Mouse (Mus musculus) frontal cortex, postnatal 10 days (tissue): ENCODE data around the gene Insc.
"Not testable (repeated sequence)": the region's sequence is repeated elsewhere in the genome, so short reads cannot be mapped to it uniquely, and the experiment has no call there.

Experiments
- DNase-seq, 2 experiments: peaks; one replicate each; pipeline ENCODE4 v3.0.0; 2022; ENCODE audit warnings: low spot score in 2 of 2, mixed read lengths in 1 of 2

The Insc gene

DNA sequence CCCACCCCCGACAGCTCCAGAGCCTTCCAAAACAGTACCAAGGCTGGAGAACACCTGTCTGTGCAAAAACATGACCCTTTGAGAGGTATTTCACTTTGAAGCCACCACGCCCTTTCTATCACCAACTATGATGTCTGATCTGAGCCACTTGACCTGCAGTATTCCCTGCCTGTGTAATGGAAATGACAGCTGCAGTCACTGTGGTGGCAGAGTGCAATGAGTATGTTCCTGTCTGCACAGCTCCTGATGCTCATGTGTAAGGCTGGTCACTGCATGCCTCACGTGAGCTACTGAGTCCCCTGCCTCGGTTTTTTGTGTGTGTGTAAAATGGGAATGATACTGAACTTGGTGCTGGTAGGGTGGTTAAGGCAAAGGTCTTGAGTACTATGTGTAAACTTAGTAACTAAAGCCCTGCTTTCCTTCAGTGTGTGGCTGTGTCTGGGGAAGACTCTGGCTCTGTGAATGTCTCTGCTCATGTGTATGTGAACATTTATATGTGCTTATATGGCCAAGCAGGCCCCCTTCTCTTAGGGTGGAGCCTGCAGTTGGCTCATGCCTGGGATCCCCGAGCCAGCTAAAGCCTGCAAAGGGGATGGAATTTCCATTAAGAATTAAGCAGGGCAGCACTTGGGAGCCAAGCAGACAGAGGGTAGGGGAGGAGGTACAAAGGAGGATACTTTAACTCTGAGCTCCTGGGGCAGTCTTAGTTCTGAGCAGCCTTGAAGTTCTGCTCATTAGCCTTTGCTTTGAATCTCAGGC is at the start of gene Insc:
Gene Insc, plus strand, starts transcription at position 673 of the 759 bp plus-strand sequence.
- no peak for DNase-seq

DNA sequence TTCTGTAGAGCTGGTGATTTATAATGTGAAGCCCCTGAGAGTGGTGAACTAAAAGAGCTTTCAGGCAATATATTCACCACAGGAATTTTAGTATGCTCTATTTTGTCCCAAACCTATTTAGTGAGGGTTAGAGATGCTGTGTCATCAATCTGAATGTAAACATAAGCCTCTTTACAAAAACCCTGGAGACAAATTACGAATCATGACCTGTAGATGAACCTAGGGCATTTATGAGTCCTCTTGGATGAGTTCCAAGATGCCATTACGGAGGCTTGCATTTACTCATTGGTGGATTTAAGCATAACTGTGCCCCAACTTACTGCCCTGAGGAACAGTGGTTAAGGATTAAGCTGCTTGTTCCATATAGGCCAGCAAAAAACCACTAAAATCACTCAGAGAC is 42.6 kb upstream of the Insc start:
- no peak for DNase-seq

DNA sequence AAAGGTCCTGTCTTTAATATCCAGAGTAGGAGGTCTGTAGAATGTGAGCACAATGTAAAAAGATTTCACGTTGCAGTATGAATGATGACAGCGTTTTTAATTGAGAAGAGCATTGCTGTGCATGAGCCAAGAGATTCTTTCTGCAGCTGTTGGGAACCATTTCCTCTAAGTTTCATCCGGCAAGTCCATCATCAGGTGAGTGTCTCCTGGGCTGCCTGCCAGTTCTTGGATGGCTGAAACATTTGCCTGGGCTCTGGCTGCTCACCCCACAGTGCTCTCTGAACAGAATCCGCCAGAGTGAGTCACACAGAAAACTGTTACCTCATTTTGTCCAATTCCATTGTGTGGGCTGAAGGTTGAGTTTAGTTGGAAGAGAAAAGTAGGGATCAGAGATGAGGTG is 36.8 kb upstream of the Insc start:
- no peak for DNase-seq

DNA sequence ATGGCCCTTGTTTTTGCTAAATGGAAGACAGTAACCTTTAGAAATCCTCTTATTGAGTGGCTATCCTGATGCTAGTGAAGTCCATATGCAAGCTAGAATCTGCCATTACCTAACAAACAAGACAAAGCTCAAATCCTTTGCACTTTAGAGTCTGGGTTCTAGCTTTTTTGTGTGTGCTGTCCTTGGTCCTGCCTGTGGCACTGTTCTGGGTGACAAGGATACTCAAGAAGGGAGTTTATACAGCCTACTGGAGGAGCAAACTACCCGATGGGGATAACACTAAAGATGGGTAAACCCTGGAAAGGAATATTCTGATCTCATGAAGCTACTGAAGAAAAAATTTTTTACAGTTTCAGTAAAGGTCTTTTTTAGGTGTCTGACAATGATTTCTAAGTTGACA is 36.1 kb upstream of the Insc start:
- DNase-seq, result no peak

DNA sequence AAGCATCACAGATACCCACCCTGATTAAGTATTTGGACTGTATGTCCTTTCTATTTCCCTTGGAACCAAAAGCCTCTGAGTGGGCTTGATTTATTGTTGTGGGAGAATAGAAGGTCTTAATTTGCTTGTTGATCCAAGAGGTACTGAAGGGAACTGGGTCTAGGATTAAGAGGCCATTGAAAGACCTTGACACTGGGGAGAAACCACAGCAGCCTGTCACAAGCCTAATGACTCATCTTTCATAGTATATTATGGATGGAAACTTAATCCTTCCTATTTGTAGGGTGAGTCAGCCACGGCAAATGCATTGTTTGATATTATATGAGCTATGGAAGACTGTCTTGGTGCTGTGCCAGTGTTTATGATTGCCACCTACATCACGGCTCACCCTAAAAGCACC is 33.1 kb upstream of the Insc start:
- DNase-seq, result no peak

DNA sequence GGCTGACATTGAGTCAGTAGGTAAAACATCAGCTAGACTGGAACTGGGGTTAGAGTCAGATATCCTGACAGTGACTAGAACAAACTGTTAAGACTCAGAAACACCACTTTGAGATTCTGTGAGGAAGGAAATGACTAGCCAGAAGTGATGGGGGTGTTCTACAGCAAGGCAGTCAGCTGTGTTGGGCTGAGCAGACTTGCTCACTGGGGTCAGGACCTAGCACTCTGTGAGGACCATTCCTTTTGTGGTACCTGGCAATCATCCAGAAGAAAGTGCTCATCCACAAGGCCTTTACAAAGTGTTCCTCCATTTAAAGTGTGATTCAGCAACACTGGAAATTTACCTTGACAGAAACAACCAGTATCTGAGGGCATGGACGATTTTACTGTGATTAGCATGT is 31.0 kb upstream of the Insc start:
- DNase-seq, result no peak

DNA sequence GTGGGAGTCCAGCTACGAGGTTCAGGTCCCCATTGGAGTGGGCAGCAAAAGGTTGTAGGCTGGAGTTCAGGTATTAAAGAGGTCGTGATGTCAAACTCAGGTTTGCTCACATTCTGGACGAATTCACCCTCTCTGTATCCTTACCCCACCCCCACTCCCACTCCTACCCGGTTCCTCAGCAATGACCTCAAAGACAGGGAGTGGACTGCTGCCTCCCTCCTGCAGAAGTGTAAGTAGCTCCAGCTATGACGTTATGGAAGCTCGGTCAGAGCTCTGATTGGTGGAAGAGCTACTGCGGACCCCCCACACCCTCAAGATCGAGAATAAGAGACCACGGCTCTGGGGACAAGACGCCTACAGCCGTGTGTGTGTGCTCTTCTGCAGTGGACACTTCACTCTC is 25.2 kb upstream of the Insc start, which contains the start of gene Calcb:
Gene Calcb, plus strand, starts transcription at position 344 of the 400 bp plus-strand sequence.
- DNase-seq, result no peak

DNA sequence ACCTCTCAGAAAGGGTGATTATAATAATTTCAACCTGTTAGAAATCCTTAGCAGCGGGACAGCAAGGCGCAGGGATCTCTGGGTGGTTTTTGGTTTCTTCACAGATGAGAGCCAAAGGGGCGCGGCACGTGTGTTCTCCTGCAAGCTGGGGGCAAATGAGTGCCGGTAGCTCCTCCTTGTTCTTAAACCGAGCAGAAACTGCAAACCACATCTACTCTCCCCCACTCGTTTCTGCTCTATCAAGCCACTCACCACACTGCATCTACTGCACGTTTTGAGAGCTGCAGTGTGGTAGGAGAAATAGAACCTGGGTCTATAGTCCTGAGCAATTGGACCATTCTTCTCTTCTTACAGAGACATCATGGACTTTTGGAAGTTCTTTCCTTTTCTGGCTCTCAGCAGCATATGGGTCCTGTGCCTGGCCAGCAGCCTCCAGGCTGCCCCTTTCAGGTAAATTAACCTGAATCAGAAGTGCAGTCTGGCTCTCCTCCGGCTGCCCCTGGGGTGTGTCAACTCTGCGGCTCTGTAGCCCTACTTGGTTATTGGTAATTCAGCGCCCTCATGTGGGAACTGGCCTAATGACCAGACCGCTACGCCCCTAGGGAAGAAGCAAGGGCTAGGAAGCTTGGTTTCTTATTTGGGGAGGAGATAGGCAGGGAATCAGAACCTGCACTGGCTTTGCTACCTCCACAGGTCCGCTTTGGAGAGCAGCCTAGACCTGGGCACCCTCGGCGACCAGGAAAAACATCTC is 23.9 kb upstream of the Insc start:
- peak in 1 of 2 experiments; percentile 17 for DNase-seq

DNA sequence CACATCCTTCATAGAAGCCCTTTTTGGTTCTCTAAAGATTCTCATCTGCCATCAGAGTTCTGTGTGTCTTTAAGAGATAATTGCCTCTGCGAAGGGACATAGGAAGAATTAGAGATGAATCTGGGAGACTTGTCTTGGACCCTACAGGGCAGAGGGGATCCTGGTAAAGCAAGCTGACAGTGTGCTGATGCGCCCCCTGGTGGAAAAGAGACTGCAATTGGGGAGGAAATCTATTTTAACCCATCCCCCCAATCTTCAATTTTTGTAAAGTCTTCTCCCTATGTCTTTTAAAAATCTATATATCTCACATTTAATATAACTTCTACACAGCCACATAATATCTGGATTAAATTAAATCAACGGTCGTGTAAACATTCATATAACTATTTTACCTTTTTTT is 13.8 kb upstream of the Insc start:
- not testable (repeated sequence) for DNase-seq

DNA sequence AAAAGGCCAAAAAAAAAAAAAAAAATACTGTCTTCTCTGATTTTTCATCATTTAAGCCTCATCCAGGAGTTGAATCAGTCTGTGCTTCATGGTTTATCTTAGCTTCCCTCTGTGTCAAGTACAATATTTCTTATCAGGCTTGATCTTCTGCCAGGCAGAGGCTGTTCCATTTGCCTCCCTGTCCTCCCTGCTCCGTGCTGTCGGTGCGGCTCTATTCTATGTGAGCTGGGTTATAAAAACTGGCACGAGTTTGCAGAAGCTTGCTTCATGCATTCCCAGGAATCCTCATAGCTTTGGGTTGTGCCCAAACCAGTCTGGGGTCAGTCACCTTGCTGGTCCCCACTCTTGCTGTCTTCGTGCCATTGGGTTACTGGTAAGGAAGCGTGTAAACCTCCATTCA is 12.3 kb upstream of the Insc start:
- DNase-seq, result no peak

DNA sequence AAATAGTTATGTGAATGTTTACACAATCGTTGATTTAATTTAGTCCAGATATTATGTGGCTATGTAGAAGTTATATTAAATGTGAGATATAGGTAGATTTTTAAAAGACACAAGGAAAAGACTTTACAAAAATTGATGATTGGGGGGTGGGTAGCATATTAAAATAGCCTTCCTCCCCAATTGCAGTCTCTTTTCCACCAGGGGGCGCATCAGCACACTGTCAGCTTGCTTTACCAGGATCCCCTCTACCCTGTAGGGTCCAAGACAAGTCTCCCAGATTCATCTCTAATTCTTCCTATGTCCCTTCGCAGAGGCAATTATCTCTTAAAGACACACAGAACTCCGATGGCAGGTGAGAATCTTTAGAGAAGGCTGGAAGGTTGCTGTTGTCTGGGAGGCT is 11.8 kb upstream of the Insc start:
- not testable (repeated sequence) for DNase-seq

DNA sequence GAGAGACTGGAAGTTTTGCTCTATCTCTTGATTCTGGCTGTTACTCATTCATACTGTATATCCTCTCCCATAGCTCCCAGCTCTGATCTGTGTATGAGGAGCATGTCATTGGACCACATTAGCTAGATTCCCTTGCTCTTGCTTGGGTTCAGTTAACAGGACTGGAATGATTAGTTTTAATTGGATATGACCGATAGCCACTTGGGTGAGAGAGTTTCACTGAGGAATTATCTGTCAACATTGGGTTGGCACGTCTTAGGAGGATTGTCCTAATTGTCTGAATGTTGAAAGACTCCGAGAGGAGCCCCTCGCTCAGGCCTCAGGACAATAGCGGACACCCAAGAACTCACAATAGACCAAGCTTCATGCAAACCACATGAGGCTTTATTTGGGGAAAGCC is 7.2 kb upstream of the Insc start:
- DNase-seq, result no peak

DNA sequence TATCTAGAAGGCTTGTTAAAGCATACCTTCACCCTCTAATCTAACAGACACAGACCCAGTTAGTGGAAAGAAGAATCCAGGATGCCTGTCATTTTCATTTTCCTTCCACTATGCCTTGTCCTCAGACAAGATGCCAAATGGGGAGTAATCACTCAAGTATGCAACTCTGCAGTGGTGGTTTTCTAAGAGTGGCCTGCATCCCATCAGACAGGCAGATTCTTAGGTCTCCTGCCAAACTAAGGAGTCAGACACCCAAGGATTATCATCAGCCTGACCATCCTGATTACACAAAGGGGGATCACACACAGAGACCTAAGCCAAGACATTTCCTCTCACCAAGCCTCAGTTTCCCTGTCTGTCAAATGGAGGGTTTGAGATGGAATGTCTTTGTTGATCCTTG is 5.3 kb upstream of the Insc start:
- DNase-seq, result no peak

DNA sequence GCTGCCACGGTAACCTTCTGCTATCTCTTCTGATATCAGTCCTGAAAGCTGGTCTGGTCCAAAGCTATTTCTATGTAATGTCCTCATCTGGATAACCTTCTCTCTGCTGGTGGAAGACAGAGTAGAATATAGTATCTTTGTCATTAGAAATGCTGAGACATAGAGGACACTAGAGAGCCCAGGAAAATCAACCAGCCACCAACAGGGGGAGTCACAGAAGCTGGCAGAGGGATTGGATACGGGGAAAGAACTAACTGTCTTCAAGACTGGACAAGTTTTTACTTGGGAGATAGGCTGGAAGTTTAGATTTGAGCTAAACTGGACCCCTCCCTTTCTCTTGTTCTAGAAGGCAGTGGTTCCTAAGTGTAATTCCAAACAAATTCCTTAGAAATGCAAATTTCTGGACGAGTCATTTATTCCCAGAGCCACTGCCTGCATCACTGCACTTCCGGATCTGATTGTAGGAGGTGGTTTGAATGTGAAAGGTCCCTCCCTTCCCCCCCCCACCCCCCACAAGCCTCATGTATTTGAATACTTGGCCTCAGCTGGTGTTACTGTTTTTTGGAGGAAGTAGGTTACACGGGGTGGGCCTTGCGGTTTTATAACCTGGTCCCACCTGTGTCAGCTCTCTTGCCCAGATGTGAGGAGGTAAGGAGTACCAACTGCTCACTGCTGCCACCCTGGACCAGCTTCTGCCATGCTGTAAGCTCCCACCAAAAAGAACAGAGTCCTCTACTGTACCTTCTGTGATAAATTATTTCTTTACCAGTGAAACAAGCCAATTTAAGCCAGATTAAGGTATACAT is 2.9 kb upstream of the Insc start:
- no peak for DNase-seq

DNA sequence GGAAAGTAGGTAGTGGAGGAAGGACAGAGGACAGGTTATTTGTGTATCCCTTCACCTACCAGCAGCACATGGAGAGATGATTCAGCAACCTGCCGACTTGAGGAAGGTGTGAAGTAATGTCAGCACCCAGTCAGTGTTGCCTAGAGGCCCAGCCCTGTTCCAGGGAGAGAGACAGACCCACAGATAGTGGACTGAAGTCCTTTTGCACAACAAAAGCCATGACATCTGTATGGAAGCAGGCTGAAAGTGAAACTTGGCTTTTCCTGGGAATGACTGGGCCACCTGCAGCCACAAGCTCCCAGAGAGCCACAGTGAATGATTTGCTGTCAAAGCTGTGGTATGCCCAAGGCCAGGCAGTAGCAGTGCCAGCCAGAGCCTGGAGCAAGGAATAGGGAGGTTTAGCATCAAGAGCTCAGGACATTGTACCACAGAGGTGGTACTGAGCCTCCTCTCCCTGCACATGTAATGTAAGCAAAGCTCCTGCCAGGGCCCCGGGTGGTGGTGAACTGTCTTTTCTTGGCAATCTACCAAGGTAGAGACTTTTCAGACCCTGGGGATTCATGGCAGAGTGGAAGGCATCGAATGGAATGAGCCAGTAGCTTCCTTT is 1.2 kb downstream of the Insc start:
- no peak for DNase-seq

DNA sequence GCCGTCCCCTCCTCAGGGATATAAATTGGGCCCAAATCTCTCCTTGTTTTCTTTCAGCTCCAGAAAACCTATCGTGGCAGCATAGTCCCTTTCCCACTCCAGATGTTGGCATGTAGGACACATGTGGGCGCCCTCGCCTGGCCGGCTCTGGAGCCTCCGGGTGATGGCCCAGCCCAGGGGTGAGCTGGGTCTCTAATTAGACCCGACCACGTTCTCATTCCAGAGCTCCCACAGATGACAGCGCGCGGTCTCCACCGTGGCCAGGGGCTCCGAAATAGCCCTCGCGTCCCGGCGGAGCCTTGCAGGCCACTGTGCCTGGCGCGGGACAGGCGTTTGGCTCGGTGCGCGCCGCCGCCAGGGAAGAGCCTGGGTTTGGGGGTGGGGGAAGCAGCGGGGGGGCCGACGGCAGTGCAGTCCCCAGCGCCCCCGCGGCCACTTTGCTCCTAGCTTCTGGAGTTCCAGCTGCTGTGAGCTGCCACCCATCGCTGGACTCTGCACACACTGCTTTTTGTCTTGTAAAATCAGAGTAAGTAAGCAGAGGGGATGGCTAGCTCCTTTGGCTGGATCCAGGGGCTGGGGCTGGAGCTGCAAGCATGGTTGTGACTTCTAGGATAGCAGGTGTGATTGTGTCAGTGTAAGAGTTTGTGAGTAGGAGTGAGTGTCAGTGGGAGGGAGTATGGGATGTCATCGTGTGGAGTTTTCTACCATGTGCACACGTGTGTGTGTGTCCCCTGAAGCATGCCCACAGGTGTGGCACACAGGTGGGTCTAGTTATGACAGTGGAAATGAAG is 2.2 kb downstream of the Insc start:
- DNase-seq, result no peak

DNA sequence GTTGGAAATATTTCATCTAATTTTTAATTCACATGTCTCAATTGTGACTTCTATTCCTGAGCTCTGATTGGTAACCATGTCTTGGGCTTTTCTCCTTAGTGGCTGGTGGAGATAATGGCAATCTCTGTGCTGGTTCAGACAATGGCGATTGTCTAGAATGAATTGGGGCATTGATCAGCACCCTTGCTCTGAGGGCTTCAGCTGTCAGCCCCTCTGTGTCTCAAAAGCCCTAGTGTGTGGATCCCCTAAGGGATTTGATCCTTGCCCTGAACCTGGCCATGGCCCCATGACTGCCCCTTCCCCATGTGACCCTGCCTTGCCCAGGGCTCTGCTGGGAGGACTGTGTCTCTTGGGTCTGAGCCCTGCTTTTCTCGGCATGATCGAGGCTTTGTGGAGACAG is 4.1 kb downstream of the Insc start:
- DNase-seq, result no peak

DNA sequence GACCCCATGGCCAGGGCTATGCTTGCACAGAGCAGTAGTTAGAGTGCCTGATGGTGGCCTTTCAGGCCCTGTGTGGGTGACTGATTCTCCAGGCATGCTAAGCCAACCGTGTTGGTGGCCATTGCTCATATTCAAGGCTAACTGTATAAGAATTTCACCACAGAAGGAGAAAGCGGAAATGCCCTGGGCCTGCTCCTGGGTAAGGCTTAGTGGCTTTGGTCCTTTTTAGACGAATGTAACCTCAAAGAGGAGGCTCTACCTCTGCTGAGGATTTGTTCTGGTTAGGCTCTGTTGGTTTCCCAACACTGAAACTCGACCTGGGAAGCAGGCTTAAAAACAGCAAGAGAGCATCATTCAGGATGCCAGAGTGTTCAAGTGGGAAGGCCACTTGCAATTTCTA is 4.7 kb downstream of the Insc start:
- DNase-seq, result no peak

DNA sequence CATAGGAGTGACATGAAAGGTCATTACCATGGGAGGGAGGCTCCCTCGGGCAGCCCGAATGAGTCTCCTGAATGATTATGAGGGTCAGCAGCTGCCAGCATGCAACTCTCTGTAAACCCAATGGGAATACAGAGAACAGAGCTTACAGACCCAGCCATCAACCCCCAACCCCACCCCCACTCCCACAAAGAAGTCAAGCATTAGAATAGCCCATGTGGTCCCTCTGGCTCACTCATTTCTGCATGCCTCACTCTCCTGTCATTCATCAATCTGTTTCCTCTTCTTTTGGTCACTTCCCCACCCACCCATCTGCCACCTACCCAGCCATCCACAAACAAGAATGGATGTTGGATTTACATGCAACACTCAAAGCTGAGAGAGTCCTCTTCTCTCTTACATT is 10.0 kb downstream of the Insc start:
- DNase-seq, result no peak

DNA sequence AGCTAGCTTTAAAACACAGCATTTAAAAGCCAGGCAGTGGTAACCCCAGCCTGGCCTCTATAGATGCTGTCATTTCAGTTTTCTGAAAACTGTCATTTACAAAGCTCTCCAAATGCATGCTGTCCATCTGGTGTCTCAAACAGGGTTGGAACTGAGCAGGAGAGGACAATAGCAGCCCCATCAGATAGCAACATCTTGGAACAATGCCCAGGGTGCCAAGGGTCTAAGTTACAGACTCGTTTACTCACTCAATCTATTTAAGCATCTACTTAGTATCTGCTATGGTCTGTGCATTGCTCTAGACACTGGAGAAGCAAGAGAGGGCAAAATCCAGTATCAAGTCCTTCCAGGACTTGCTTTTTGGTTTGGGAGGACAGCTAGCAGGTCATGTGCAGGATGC is 10.7 kb downstream of the Insc start:
- DNase-seq, result no peak

DNA sequence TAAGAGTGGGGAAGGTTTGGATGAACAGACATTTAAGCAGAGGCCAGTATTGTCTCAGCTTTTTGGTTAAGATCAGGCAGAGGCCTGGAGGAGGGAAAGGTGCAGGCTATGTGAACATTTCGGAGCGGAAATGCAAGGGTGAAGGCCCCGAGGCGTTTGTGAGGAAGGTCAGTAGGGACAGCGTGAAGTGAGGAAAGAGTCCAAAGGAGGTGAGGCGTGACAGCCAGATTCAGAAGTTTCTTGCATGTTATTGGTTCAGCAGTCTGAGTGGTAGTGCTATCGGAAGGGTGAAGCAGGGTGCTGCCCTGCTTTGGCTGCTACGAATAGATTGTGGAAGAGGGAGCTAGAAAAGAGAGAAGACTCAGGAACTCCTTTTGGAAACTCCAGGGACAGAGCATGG is 11.1 kb downstream of the Insc start:
- DNase-seq, result no peak
